Mouse (Mus musculus): ENCODE data around the gene Olfr560.

DNA sequence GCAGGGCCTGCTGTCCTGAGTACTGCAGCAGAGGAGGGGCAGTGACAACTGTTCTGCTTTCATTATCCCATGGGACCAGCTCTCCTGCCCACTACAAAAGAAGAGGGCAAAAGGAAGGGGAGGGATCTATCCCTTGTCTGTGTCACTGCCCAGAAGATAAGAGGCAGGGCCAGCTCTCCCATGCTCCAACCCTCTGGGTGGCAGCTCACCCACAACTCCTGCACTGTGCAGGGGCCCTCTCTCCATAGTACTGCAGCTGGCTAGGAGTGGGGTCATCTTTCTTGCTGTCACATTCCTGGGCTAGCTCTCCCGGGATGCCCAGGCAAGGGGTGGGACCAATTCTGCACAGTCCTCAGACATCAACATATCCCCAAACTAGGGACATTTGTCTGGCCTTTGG, 25.4 kb downstream of the Olfr560 start:
- no peak for TF ChIP-seq CEBPB (IDR thresholded peaks at IDR 0.05; ENCODE audit: low read depth)
- no peak for TF ChIP-seq CTCF (IDR thresholded peaks at IDR 0.05; ENCODE audit: control insufficient read depth, insufficient read depth, insufficient read length)
- TF ChIP-seq MYOD1 (IDR thresholded peaks at IDR 0.05; ENCODE audit: control insufficient read depth, insufficient read length, low read depth), result no peak
- no peak for TF ChIP-seq MAX (IDR thresholded peaks at IDR 0.05)

All from C2C12 (cell line).